ENCODE assay signal across 8 mouse cellular contexts in genomic region chr4:135768572-135769526, GRCm38 (mm10). TPM values are rescaled to one million over a fixed set of nuclear protein-coding genes. Genes with fewer than 3 reads are reported as not detected.
A peak's percentile ranks its signal among the peaks of the same experiment; 100 is the strongest.
DNase-seq lines count a peak whose midpoint lies in the region; ATAC-seq and TF ChIP-seq lines count a peak whose summit lies in the region.

No protein-coding gene starts in this region.

- H3K9me3 ChIP-seq in hindbrain, embryonic 11.5 days (ENCODE audit: control insufficient read depth, low read length) = no peaks in the 10 kb centered on the region
- H3K9me3 ChIP-seq in hindbrain, embryonic 16.5 days (ENCODE audit: control insufficient read depth, low read length) = no peaks in the 10 kb centered on the region
- H3K9me3 ChIP-seq in intestine, postnatal 0 days (ENCODE audit: control insufficient read depth) = no peaks in the 10 kb centered on the region

- no peak overlapping the region for H3K27ac ChIP-seq in hindbrain, embryonic 11.5 days (ENCODE audit: low read depth, low read length)
- H3K27ac ChIP-seq in hindbrain, embryonic 16.5 days (ENCODE audit: low read depth, low read length) = no peak overlapping the region
- H3K27ac ChIP-seq in intestine, postnatal 0 days (ENCODE audit: low read depth, low read length) = no peak overlapping the region

- H3K27me3 ChIP-seq in hindbrain, embryonic 11.5 days (ENCODE audit: control insufficient read depth, insufficient read depth, low read length) = no peaks in the 10 kb centered on the region
- H3K27me3 ChIP-seq in hindbrain, embryonic 16.5 days (replicated peaks; ENCODE audit: control insufficient read depth, insufficient read depth, low read length) = no peaks in the 10 kb centered on the region
- no peaks in the 10 kb centered on the region for H3K27me3 ChIP-seq in intestine, postnatal 0 days (replicated peaks; ENCODE audit: control insufficient read depth, insufficient read depth, low read length)

- DNase-seq in hindbrain, embryonic 11.5 days (ENCODE audit: low spot score) = peak; percentile 51
- peak; percentile 67 for DNase-seq in A20 (ENCODE audit: low read depth, low spot score)
- DNase-seq in adrenal gland, adult 2 months = peak; percentile 49
- DNase-seq in embryo, embryonic 11 days = peak; percentile 61
- peak; percentile 29 for DNase-seq in lung, postnatal 36 days

- no peak overlapping the region for H3K9ac ChIP-seq in hindbrain, embryonic 11.5 days (ENCODE audit: low read depth, low read length)
- no peak overlapping the region for H3K9ac ChIP-seq in hindbrain, embryonic 16.5 days (ENCODE audit: low read depth, low read length)
- no peak overlapping the region for H3K9ac ChIP-seq in intestine, postnatal 0 days (ENCODE audit: low read depth, low read length)

- no peaks in the 10 kb centered on the region for H3K36me3 ChIP-seq in hindbrain, embryonic 11.5 days (ENCODE audit: control insufficient read depth, insufficient read depth, low read length)
- H3K36me3 ChIP-seq in hindbrain, embryonic 16.5 days (ENCODE audit: control insufficient read depth, insufficient read depth, low read length) = no peaks in the 10 kb centered on the region
- H3K36me3 ChIP-seq in intestine, postnatal 0 days (ENCODE audit: control insufficient read depth, insufficient read depth) = no peaks in the 10 kb centered on the region

- ATAC-seq in hindbrain, embryonic 11.5 days (ENCODE audit: low FRiP score) = no peak
- ATAC-seq in hindbrain, embryonic 16.5 days = no peak
- 0 out of 2 replicates have a peak, but pooled peaks have one; percentile 32 for ATAC-seq in intestine, postnatal 0 days
- ATAC-seq in inflammation-experienced regulatory T-cells, adult 6 months = no peak

- no peak overlapping the region for H3K4me2 ChIP-seq in hindbrain, embryonic 11.5 days (replicated peaks; ENCODE audit: low read depth, low read length)
- H3K4me2 ChIP-seq in hindbrain, embryonic 16.5 days (ENCODE audit: low read length) = no peak overlapping the region
- no peak overlapping the region for H3K4me2 ChIP-seq in intestine, postnatal 0 days (replicated peaks; ENCODE audit: low read depth)

- no peak overlapping the region for H3K4me3 ChIP-seq in hindbrain, embryonic 11.5 days (ENCODE audit: low read depth, low read length)
- H3K4me3 ChIP-seq in hindbrain, embryonic 16.5 days (ENCODE audit: low read length) = no peak overlapping the region
- no peak overlapping the region for H3K4me3 ChIP-seq in intestine, postnatal 0 days (ENCODE audit: low read depth, low read length)

- peak; percentile 90 for TF ChIP-seq CTCF in intestine, postnatal 0 days (IDR thresholded peaks at IDR 0.05; ENCODE audit: low read depth)

- H3K4me1 ChIP-seq in hindbrain, embryonic 11.5 days (replicated peaks; ENCODE audit: control insufficient read depth, insufficient read depth, low read length) = no peaks in the 10 kb centered on the region
- no peaks in the 10 kb centered on the region for H3K4me1 ChIP-seq in hindbrain, embryonic 16.5 days (ENCODE audit: control insufficient read depth, insufficient read depth, low read depth, low read length)
- H3K4me1 ChIP-seq in intestine, postnatal 0 days (replicated peaks; ENCODE audit: control insufficient read depth, insufficient read depth, low read length) = no peaks in the 10 kb centered on the region

- 67% methylated on average over 14 of the region's 14 CpGs for WGBS in hindbrain, embryonic 11.5 days
- 55% methylated on average over 14 of the region's 14 CpGs for WGBS in hindbrain, embryonic 16.5 days
- 62% methylated on average over 14 of the region's 14 CpGs for WGBS in intestine, postnatal 0 days

RNA-seq across cellular contexts. Expression of gene Myom3, which starts 9.3 kb away (rescaled TPM):
- polyA plus RNA-seq in hindbrain, embryonic 11.5 days (2014; fragmentation: Nextera tagmentation; extraction: Ambion mirVana) = 0.22 and 0.25 TPM in 2 replicates
- 0.90 and 0.99 TPM in 2 replicates for polyA plus RNA-seq in hindbrain, embryonic 16.5 days (2015; fragmentation: Nextera tagmentation; extraction: Ambion mirVana)
- under 1 TPM; 0.40 to 0.55 TPM for total RNA-seq in adrenal gland, adult 2 months (2021)
- 0.08 and 0.10 TPM in 2 replicates for polyA plus RNA-seq in adrenal gland, adult 2 months (2012; rRNA removed)
- 0.66 and 0.72 TPM in 2 replicates for polyA plus RNA-seq in intestine, postnatal 0 days (2015; fragmentation: Nextera tagmentation; extraction: Ambion mirVana)
- not detected for polyA plus RNA-seq in inflammation-experienced regulatory T-cells, adult 6 months (2017; shearing (Covaris generic))

RNA-seq across cellular contexts. Expression of gene Il22ra1, which starts 40.9 kb away (rescaled TPM):
- not detected in 2 replicates for polyA plus RNA-seq in hindbrain, embryonic 11.5 days (2014; fragmentation: Nextera tagmentation; extraction: Ambion mirVana)
- polyA plus RNA-seq in hindbrain, embryonic 16.5 days (2015; fragmentation: Nextera tagmentation; extraction: Ambion mirVana) = not detected in 2 replicates
- under 1 TPM; 0.43 to 0.59 TPM for total RNA-seq in adrenal gland, adult 2 months (2021)
- polyA plus RNA-seq in adrenal gland, adult 2 months (2012; rRNA removed) = 1.2 and 1.4 TPM in 2 replicates
- 7.7 and 7.8 TPM in 2 replicates for polyA plus RNA-seq in intestine, postnatal 0 days (2015; fragmentation: Nextera tagmentation; extraction: Ambion mirVana)
- polyA plus RNA-seq in inflammation-experienced regulatory T-cells, adult 6 months (2017; shearing (Covaris generic)) = not detected
